Mouse (Mus musculus) G1E-ER4 (cell line): Measurements from ENCODE around the gene Crocc2. TPM values are rescaled to one million over a fixed set of nuclear protein-coding genes. Genes with fewer than 3 reads are reported as not detected.

Experiments used
- GATA1 ChIP-seq: IDR thresholded peaks from one replicate; pipeline ENCODE4 v1.8.0; 2012; ENCODE audit warnings: low read length, inconsistent platforms
- polyA plus RNA-seq: library from polyadenylated mRNA; stranded (reverse); fragments of >175 nt; gene quantifications from 2 replicates; pipeline ENCODE4 v1.2.3, GENCODE M21; 2012

Crocc2 gene
- polyA plus RNA-seq = not detected in 2 replicates

GRCm38 (mm10) chr1:93168295-93168775, at the start of gene Crocc2:
Crocc2 (plus strand) TSS chr1:93168725.
- TF ChIP-seq GATA1 = no peak

GRCm38 (mm10) chr1:93118816-93119215, 49.7 kb upstream of the Crocc2 start:
- no peak for TF ChIP-seq GATA1

DNA sequence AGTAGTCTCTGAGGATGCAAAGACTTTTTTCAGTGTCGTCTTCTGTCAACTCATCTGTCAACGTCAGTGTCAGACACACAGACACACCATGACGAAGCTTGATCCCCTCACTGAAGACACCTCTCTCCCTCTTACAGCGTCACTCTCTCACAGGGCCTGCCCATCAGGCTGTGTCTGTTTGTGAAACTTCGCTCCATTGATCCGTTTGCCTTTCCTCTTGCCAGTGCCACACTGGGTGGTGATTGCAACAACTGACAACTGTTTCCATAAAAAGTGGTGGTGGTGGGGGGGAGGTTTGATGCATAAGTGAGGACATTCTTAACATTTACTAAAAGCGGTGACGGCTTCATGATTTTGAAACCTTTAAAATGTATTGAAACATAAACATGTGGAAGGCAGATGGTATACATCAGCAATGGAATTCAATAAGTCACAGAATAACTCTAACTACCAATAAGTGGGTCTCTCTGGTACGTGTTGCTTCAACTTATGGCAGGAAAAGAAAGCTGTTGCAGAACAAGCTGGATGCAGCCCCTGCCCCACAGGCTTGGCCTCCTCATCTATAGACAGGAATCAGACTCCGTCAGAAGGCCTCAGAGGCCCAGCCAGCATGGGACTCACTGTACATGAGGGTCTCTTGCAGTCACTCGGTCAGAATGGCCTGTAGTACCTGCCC, 45.2 kb upstream of the Crocc2 start:
- TF ChIP-seq GATA1 = no peak

DNA sequence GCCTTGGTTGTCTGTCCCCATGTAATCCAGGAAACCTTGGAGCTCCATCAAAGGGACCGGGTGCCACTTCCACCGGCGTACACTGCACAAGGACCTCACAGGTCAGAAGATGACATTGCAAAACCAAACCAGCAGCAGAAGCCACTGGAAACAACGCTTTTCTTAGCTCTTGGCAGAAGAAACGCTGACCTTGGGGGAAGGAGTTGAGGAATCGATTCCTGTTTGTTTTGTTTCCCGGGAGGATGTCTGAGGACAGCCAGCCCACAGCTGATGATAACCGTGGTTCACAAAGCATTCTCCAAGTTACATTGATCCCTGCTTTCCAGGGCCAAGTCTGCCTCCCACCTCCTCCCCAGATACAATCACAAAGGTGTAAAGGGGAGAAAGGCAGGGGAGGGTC, 44.5 kb upstream of the Crocc2 start:
- no peak for TF ChIP-seq GATA1

- TF ChIP-seq GATA1 = no peak
Measured at GRCm38 (mm10) chr1:93125256-93125655, 43.3 kb upstream of the Crocc2 start.

GRCm38 (mm10) chr1:93128209-93128608, 40.3 kb upstream of the Crocc2 start:
- no peak for TF ChIP-seq GATA1

DNA sequence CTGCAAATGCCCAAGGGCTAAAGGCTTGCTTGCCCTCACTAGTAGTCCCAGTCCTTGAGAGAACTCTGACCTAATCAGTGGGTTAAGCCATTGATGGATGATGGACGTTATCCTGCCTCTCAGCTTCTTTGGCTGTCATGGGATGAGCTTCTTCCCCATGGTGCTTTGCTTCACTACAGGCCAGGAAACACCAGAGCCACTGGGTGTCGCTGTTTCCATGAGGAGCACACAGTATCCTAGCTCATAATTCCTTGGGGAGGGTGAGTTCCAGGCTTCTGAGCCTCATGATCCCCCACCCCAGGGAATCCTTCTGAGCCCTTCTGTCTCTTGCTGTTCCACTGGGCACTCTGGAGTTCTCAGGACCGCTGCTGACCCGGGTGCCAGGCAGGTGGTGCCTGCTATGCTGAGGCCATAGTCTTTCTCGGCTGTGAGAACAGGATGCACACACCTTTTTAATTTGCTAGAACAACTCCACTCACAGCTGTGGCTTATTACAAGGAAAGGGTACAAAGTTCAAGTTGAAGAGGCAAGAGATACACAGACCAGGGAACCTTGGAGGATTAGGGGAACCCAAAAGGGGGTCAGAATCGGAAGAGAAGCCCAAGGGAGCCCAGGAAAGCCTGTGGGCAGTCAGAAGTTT, 39.7 kb upstream of the Crocc2 start:
- no peak for TF ChIP-seq GATA1

- TF ChIP-seq GATA1 = no peak
Measured at GRCm38 (mm10) chr1:93130242-93130983, 38.1 kb upstream of the Crocc2 start.

- TF ChIP-seq GATA1 = no peak
Measured at GRCm38 (mm10) chr1:93132676-93133075, 35.8 kb upstream of the Crocc2 start.

GRCm38 (mm10) chr1:93135036-93135526, 33.4 kb upstream of the Crocc2 start, which contains the start of gene Agxt:
Agxt (plus strand) TSS chr1:93135240.
- TF ChIP-seq GATA1 = no peak

DNA sequence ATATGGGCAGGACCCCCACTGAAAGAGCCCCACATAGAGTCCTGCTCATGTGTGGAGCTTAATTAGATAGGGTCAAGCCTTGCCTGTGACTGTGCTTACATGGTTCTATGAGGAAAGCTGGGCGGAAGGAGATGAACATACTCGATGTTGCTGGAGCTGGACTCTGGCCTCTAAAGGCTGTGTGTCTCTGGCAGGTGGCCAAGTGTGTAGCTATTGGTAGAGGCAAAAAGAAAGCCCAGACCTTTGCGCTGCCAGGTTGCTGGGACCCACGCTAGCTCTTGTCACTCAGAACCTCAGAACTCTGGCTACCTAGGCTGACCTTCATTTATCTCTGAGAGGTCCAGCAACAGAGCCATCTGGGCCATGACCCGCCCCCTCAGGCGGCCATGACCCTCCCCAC, 30.0 kb upstream of the Crocc2 start:
- no peak for TF ChIP-seq GATA1

DNA sequence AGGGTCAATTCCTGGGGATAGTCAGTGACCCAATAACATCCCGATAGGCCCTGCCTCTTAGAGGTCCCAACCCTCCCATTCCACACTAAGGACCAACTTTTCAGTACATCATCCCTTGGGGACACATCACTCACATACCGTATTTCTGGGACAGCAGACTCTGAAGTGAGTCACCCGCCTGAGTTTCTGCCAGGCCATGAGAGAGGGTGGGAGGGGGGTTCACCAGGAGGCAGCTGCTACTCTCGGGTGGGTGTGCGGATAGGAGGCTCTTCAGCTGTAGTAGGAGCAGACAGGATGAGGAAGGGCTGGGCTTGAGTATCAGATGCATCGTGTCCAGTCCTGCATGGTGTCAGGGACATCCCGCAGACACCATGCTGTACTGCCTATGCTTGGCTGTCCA, 28.8 kb upstream of the Crocc2 start:
- no peak for TF ChIP-seq GATA1

DNA sequence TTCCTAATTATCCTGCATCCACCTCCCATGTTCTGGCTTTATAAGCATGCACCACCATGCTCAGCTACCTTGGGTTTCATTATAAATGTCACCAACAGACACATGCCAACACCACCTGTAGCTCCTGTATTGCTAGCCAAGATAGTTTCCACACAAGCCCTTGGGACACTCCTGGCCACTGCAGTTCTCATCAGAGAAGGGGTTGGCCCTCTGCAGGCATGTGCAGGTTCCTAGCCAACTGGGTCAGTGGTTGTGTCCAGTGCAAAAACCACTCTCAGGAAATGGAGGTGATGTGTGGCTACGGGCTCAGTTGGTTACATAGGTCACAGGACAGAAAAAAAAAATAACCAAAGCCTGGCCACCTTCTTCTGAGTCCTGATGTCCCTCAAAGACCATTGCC, 25.7 kb upstream of the Crocc2 start:
- no peak for TF ChIP-seq GATA1

DNA sequence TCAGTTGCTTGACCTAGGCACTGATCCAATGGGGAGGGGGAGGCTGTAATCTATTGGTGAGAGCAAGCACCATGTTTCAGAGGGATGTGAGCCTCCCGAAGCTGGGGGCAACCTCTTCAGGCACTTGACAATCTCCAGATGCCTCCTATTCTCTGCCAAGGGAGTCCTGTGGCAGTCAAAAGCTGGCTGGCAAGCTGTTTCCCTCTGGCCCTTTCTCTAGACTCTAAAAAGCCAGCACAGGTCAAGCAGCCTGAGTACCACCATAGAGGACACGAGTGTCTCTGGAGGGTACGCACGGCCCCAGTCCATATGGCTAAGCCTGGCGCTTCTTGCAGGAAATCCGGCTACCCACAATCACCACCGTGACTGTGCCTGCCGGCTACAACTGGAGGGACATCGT, 24.3 kb upstream of the Crocc2 start:
- TF ChIP-seq GATA1 = no peak

GRCm38 (mm10) chr1:93150907-93151661, 17.4 kb upstream of the Crocc2 start:
- TF ChIP-seq GATA1 = no peak
